Mouse (Mus musculus) thymus, adult 2 months (tissue): ENCODE measurements around the gene Parvg. TPM values are rescaled to one million over a fixed set of nuclear protein-coding genes. Genes with fewer than 3 reads are reported as not detected.

ENCODE experiments used
- DNase-seq: peaks from one replicate; pipeline ENCODE4 v3.0.0; 2021
- H3K27ac ChIP-seq: fragments of 200-500 bp; 2 replicates; pipeline ENCODE4 v1.5.1; 2012; ENCODE audit warnings: low read length, control low read depth; ENCODE audit not compliant: control insufficient read depth, insufficient read depth
- H3K27me3 ChIP-seq: fragments of 200-500 bp; 2 replicates; pipeline ENCODE4 v1.6.1; 2012; ENCODE audit warnings: mild to moderate bottlenecking, low read length, moderate library complexity, mixed read lengths; ENCODE audit not compliant: control insufficient read depth, insufficient read depth
- H3K36me3 ChIP-seq: fragments of 200-500 bp; 2 replicates; pipeline ENCODE4 v1.6.1; 2012; ENCODE audit warnings: mild to moderate bottlenecking, low read length, moderate library complexity; ENCODE audit not compliant: control insufficient read depth, insufficient read depth
- H3K4me1 ChIP-seq: fragments of 200-500 bp; replicated peaks from 2 replicates; pipeline ENCODE4 v1.6.1; 2012; ENCODE audit warnings: low read length; ENCODE audit not compliant: control insufficient read depth, insufficient read depth
- H3K4me3 ChIP-seq: fragments of 200-500 bp; 2 replicates; pipeline ENCODE4 v1.5.1; 2012; ENCODE audit warnings: mild to moderate bottlenecking, low read length, control low read depth, moderate library complexity; ENCODE audit not compliant: control insufficient read depth, insufficient read depth
- CTCF ChIP-seq: fragments of 200-500 bp; IDR thresholded peaks from 2 replicates; pipeline ENCODE4 v1.5.1; 2012; ENCODE audit warnings: mild to moderate bottlenecking, control low read depth, low read length, moderate library complexity, borderline replicate concordance; ENCODE audit not compliant: control insufficient read depth, poor library complexity, insufficient read depth; ENCODE audit errors: extremely low read depth
- POLR2A ChIP-seq: fragments of 200-500 bp; IDR thresholded peaks from 2 replicates; pipeline ENCODE4 v1.6.1; 2012; ENCODE audit warnings: mild to moderate bottlenecking, low read length, control low read depth, moderate library complexity; ENCODE audit not compliant: control insufficient read depth, poor library complexity, insufficient read depth; ENCODE audit errors: extremely low read depth
- WGBS: fragments of 180-500 bp; shearing (Covaris S2); methylation state at CpG from one replicate; pipeline ENCODE4 v1.1.7; 2018; 5-methylcytosine and 5-hydroxymethylcytosine counted together
- polyA plus RNA-seq: library from polyadenylated mRNA; depleted of rRNA; stranded (reverse); fragments of >200 nt; gene quantifications from 2 replicates; pipeline ENCODE4 v1.2.3, GENCODE M21; 2012

Gene Parvg
- polyA plus RNA-seq, 1 experiment: 185 TPM

DNA sequence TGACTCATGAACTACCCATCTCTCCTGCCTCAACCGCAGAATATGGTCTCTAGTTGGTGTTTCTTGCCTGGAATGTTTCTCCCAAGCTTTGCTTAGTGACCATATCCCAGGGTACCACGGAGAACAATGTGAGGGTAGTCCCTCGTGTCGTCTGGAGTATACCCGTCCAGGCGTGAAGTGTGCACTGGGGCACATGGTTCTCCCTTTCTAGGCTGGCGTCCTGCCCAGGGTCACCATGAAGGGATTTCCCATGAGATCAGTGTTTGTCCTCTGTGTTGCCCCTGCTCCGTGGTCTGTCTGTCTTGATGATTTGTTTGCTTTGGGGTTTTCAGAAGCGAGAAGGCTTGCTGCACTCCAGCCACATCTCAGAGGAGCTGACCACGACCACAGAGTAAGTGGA lies 28.6 kb upstream of the Parvg start:
- no peak for DNase-seq
- H3K27ac ChIP-seq: no peak overlapping the region
- H3K36me3 ChIP-seq: no peaks in the 10 kb centered on the region
- no peak overlapping the region for H3K4me3 ChIP-seq
- TF ChIP-seq POLR2A: no peak
- no peak for TF ChIP-seq CTCF
- peaks cover 7% of the 10 kb centered on the region; the same call in 1 of the 2 replicates for H3K4me1 ChIP-seq
- H3K27me3 ChIP-seq: no peaks in the 10 kb centered on the region
- 82% methylated on average over 10 of the region's 10 CpGs for WGBS

DNA sequence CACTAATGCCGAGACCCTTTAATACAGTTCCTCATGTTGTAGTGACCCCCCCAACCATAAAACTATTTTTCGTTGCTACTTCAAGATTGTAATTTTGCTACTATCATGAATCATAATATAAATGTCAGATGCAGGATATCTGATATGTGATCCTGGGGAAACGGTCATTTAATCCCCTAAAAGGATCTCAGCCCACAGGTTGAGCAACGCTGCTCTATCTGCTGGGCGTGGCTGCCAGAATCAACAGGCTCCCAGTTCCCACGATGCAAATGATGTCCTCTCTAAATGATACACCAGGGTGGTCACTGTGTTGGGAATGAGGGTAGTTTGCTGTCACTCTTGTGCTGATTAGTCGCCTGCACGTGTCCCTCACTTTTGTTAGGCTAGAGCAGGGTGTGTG lies 26.4 kb upstream of the Parvg start:
- Histone ChIP-seq H3K27me3 (no peaks in the 10 kb centered on the region), H3K4me1 (peaks cover 24% of the 10 kb centered on the region), H3K27ac (no peak overlapping the region), H3K4me3 (no peak overlapping the region), H3K36me3 (no peaks in the 10 kb centered on the region)
- WGBS: 89% methylated on average over 8 of the region's 8 CpGs
- no peak for DNase-seq
- no peak for TF ChIP-seq CTCF
- TF ChIP-seq POLR2A: no peak

DNA sequence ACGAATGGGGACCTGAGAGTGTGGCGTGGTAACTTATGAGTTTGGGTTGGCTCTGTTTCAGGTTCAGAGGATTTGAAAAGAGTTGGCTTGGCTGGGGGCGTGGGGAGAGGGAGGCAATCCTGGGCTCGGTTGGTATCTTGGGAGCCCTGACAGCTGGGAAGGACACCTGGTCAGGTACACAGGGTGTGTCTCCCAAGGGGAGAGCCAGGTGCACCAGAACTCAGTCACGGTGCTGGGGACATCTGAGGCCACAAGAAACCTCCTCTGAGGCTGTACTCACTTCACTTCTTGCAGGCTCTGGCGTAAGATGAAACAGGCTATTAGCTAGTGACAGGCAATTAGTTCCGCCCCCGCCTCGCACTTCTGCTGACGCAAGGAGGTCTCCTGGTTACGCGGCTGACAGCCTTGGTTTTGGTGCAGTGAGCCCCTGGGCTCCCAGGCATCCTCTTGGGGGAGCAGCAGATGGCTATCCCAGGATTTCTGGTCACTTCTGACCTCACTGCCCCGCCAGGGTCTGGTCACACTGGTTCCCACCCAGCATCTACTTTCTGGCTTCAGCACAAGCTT lies 24.9 kb upstream of the Parvg start:
- WGBS: 77% methylated on average over 13 of the region's 13 CpGs
- TF ChIP-seq POLR2A (no peak), CTCF (no peak)
- no peak for DNase-seq
- H3K36me3 ChIP-seq: no peaks in the 10 kb centered on the region
- no peaks in the 10 kb centered on the region for H3K27me3 ChIP-seq
- no peak overlapping the region for H3K27ac ChIP-seq
- no peak overlapping the region for H3K4me3 ChIP-seq
- H3K4me1 ChIP-seq: peaks cover 36% of the 10 kb centered on the region

DNA sequence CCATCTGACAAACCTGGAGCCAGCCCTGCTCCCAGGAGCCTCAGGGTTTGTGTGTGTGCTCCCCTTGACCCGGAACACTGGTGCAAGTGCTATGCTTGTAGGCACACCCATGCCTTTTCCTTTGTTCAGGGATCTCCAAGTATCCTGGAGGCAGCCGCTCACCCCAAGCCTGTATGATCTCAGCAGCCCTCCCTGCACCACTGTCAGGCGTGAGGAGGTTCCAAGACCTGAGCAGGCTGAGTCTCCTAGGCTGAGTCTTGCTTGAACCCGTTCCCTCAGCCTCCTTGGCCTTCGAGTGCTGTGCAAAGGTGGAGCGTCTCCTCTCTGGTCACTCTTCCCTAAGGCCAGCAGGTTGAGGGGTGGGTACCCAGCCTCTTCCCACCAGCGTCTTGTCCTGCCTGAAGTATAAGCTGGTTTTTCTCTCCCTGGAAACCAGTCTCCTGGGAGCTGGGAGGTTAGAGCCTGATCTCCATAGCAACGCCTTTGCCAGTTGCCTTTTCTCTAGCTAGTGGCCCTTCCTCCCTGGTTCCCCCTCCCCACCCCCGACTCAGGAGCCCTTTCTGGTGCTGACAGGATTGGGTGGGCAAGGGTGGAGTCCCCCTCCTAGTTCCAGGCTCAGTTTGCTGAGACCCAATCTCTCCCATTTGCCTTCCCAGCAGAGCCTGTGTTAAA lies 24.0 kb upstream of the Parvg start:
- no peak overlapping the region for H3K27ac ChIP-seq
- TF ChIP-seq POLR2A (no peak), CTCF (no peak)
- no peaks in the 10 kb centered on the region for H3K36me3 ChIP-seq
- DNase-seq: no peak
- no peak overlapping the region for H3K4me3 ChIP-seq
- WGBS: 93% methylated on average over 9 of the region's 9 CpGs
- no peaks in the 10 kb centered on the region for H3K27me3 ChIP-seq
- peaks cover 41% of the 10 kb centered on the region for H3K4me1 ChIP-seq

DNA sequence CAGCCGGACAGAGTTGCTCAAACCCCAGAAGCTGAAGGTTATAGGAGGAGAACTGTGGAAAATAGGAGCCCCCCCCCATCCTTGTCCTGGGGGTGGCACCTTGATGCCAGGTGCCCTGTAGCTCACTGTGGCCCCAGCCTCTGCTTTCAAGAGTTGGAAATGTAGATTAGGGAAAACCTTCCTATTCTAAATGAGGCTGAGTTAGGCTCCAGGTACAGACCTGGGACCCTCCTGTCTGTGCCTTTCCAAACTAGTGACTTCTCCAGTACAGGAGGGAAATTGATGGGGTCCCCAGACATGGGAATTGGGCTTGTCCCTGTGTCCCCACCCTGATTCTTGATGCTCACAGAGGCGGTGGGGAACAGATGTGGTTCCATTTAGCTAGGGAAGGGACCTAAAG lies 23.2 kb upstream of the Parvg start:
- H3K4me1 ChIP-seq: peaks cover 42% of the 10 kb centered on the region
- TF ChIP-seq CTCF (no peak), POLR2A (no peak)
- no peak overlapping the region for H3K4me3 ChIP-seq
- no peaks in the 10 kb centered on the region for H3K27me3 ChIP-seq
- no peaks in the 10 kb centered on the region for H3K36me3 ChIP-seq
- WGBS: 90% methylated on average over 2 of the region's 2 CpGs
- no peak overlapping the region for H3K27ac ChIP-seq
- DNase-seq: no peak

DNA sequence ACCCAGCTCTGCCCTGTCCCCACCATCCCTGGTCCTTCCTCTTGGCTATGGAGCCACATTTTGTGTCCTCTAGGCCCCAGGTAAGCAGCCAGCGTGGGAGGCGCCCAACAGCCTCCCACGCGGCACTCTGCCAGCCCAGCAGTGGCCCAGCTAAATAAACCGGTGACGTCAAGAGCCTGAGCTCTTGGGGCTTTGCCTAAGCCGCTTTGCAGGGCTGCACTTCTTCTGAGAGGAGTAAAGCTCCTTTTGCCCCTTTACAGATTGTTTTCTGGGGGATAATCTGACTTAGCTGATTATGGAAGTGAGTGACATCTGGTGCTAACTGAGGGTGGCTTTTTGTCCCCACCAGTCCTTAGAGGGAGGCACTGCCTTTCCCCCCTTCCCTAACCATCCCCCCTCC lies 22.8 kb upstream of the Parvg start:
- Histone ChIP-seq H3K36me3 (no peaks in the 10 kb centered on the region), H3K4me1 (peaks cover 46% of the 10 kb centered on the region), H3K27me3 (no peaks in the 10 kb centered on the region), H3K27ac (no peak overlapping the region), H3K4me3 (no peak overlapping the region)
- no peak for TF ChIP-seq POLR2A
- TF ChIP-seq CTCF: no peak
- 48% methylated on average over 7 of the region's 7 CpGs for WGBS
- no peak for DNase-seq
